Mouse (Mus musculus): ENCODE measurements around the gene Tm4sf19. TPM values are rescaled to one million over a fixed set of nuclear protein-coding genes. Genes with fewer than 3 reads are reported as not detected.

Gene Tm4sf19
- polyA plus RNA-seq (2015; fragmentation: Nextera tagmentation; extraction: Ambion mirVana) = not detected in 2 replicates

- Histone ChIP-seq H3K27me3 (no peaks in the 10 kb centered on the region), H3K4me2 (no peak within 1 kb of the TSS), H3K4me3 (no peak within 1 kb of the TSS), H3K4me1 (replicated peaks) (no peaks in the 10 kb centered on the region), H3K36me3 (no peaks in the 10 kb centered on the region), H3K9ac (no peak within 1 kb of the TSS), H3K9me3 (no peaks in the 10 kb centered on the region), H3K27ac (replicated peaks) (no peak within 1 kb of the TSS)
- no peak for ATAC-seq (ENCODE audit: low FRiP score, low read depth)
- WGBS = 79% methylated on average over 7 of the region's 7 CpGs
These were observed at the start of gene Tm4sf19 for GRCm38 (mm10) chr16:32400267-32400666. TSS of gene Tm4sf19 (plus strand) at chr16:32400506.

- Histone ChIP-seq H3K4me2 (no peak overlapping the region), H3K4me1 (replicated peaks) (no peaks in the 10 kb centered on the region), H3K9me3 (no peaks in the 10 kb centered on the region), H3K27ac (replicated peaks) (no peak overlapping the region), H3K36me3 (peaks cover 26% of the 10 kb centered on the region), H3K9ac (no peak overlapping the region), H3K4me3 (no peak overlapping the region), H3K27me3 (no peaks in the 10 kb centered on the region)
- ATAC-seq (ENCODE audit: low FRiP score, low read depth) = no peak
- 94% methylated on average over 3 of the region's 3 CpGs for WGBS
These were observed 49.5 kb upstream of the Tm4sf19 start for GRCm38 (mm10) chr16:32350776-32351175.

GRCm38 (mm10) chr16:32363530-32363929 is 36.8 kb upstream of the Tm4sf19 start:
- no peak for ATAC-seq (ENCODE audit: low FRiP score, low read depth)
- Histone ChIP-seq H3K4me2 (no peak overlapping the region), H3K27ac (replicated peaks) (no peak overlapping the region), H3K36me3 (peaks cover 26% of the 10 kb centered on the region), H3K27me3 (no peaks in the 10 kb centered on the region), H3K4me1 (replicated peaks) (no peaks in the 10 kb centered on the region), H3K4me3 (no peak overlapping the region), H3K9ac (no peak overlapping the region), H3K9me3 (no peaks in the 10 kb centered on the region)
- 89% methylated on average over 2 of the region's 2 CpGs for WGBS

DNA sequence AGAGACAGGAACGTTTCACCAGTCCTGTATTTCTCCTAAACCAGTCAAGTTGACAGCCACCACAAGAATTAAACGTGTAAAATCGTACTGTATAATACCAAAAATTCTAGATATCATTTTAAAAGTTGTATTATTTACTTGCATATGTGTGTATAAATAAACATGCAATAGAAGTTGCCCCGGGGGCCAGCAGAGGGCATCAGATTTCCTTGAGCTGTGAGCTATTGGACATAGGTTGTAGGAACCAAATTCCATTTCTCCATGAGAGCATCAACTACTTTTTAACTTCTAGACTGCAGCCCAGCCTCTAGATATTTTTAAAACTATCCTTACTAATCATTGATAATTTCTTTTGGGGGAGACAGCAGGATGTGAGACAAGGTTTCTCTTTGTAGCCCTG is 29.0 kb upstream of the Tm4sf19 start:
- 92% methylated on average over 4 of the region's 4 CpGs for WGBS
- H3K27me3 ChIP-seq = no peaks in the 10 kb centered on the region
- H3K4me1 ChIP-seq (replicated peaks) = no peaks in the 10 kb centered on the region
- H3K9me3 ChIP-seq = no peaks in the 10 kb centered on the region
- no peak overlapping the region for H3K4me2 ChIP-seq
- ATAC-seq (ENCODE audit: low FRiP score, low read depth) = no peak
- no peak overlapping the region for H3K4me3 ChIP-seq
- H3K27ac ChIP-seq (replicated peaks) = no peak overlapping the region
- peaks cover 59% of the 10 kb centered on the region for H3K36me3 ChIP-seq
- no peak overlapping the region for H3K9ac ChIP-seq

- Histone ChIP-seq H3K27me3 (no peaks in the 10 kb centered on the region), H3K27ac (replicated peaks) (no peak overlapping the region), H3K4me1 (replicated peaks) (no peaks in the 10 kb centered on the region), H3K4me2 (no peak overlapping the region), H3K9ac (no peak overlapping the region), H3K9me3 (no peaks in the 10 kb centered on the region), H3K36me3 (peaks cover 78% of the 10 kb centered on the region), H3K4me3 (no peak overlapping the region)
- no peak for ATAC-seq (ENCODE audit: low FRiP score, low read depth)
- 99% methylated on average over 2 of the region's 2 CpGs for WGBS
These were observed 20.7 kb upstream of the Tm4sf19 start for GRCm38 (mm10) chr16:32379575-32379974.

DNA sequence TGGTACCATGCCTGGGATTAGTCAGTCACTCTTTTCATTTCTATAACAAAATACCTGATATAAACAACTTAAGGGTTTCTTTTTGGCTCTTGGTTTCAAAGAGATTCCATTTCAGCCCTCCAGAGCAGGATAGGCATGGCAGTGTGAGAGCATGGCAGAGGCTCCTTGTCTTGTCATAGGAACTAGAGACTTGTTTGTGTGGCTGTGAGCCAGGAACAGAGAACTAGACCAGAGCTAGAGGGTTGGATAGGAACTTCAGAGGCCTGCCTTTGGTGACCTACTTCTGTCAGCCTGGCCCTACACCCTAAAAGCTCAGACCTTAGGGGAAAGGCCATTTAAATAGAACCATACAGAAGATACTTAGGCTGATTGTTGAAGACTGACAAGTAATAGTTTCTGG is 17.4 kb upstream of the Tm4sf19 start:
- H3K27me3 ChIP-seq = no peaks in the 10 kb centered on the region
- no peaks in the 10 kb centered on the region for H3K9me3 ChIP-seq
- H3K4me2 ChIP-seq = no peak overlapping the region
- H3K4me1 ChIP-seq (replicated peaks) = no peaks in the 10 kb centered on the region
- no peak overlapping the region for H3K9ac ChIP-seq
- H3K27ac ChIP-seq (replicated peaks) = no peak overlapping the region
- peaks cover 77% of the 10 kb centered on the region for H3K36me3 ChIP-seq
- no peak for ATAC-seq (ENCODE audit: low FRiP score, low read depth)
- H3K4me3 ChIP-seq = no peak overlapping the region

GRCm38 (mm10) chr16:32384885-32385284 is 15.4 kb upstream of the Tm4sf19 start:
- ATAC-seq (ENCODE audit: low FRiP score, low read depth) = no peak
- no peaks in the 10 kb centered on the region for H3K27me3 ChIP-seq
- H3K4me1 ChIP-seq (replicated peaks) = no peaks in the 10 kb centered on the region
- H3K9me3 ChIP-seq = no peaks in the 10 kb centered on the region
- 98% methylated on average over 2 of the region's 2 CpGs for WGBS
- no peak overlapping the region for H3K4me2 ChIP-seq
- no peak overlapping the region for H3K9ac ChIP-seq
- H3K36me3 ChIP-seq = peaks cover 58% of the 10 kb centered on the region
- no peak overlapping the region for H3K4me3 ChIP-seq
- H3K27ac ChIP-seq (replicated peaks) = no peak overlapping the region

DNA sequence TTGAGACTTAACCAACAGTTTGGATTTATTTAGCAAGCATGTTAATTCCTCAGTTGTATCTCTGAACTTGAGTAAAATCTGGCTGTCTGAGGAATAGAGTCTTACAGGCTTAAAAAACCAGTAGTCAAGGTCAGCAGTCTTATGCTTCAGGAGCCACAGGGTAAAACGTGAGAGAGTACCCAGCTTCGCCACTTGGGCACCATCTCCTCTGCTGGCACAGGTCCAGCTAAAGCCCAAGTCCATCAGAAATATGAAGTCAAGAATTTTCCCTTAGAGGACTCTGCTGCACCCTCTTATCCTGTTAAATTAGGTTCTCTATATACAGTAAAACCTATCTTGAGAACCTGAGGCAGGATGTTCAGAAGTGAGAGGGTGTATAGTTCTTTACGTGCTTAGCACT is 13.5 kb upstream of the Tm4sf19 start:
- 80% methylated on average over 3 of the region's 3 CpGs for WGBS
- no peak for ATAC-seq (ENCODE audit: low FRiP score, low read depth)
- no peak overlapping the region for H3K4me3 ChIP-seq
- H3K4me1 ChIP-seq (replicated peaks) = no peaks in the 10 kb centered on the region
- no peaks in the 10 kb centered on the region for H3K27me3 ChIP-seq
- no peak overlapping the region for H3K4me2 ChIP-seq
- H3K36me3 ChIP-seq = peaks cover 58% of the 10 kb centered on the region
- no peak overlapping the region for H3K27ac ChIP-seq (replicated peaks)
- no peak overlapping the region for H3K9ac ChIP-seq
- no peaks in the 10 kb centered on the region for H3K9me3 ChIP-seq

GRCm38 (mm10) chr16:32389049-32389448 is 11.3 kb upstream of the Tm4sf19 start:
- H3K4me3 ChIP-seq = no peak overlapping the region
- ATAC-seq (ENCODE audit: low FRiP score, low read depth) = no peak
- H3K36me3 ChIP-seq = peaks cover 45% of the 10 kb centered on the region

GRCm38 (mm10) chr16:32389841-32390240 is 10.5 kb upstream of the Tm4sf19 start:
- no peaks in the 10 kb centered on the region for H3K4me1 ChIP-seq (replicated peaks)
- 97% methylated on average over 3 of the region's 3 CpGs for WGBS
- no peak for ATAC-seq (ENCODE audit: low FRiP score, low read depth)
- H3K9ac ChIP-seq = no peak overlapping the region
- H3K36me3 ChIP-seq = peaks cover 42% of the 10 kb centered on the region
- H3K4me2 ChIP-seq = no peak overlapping the region
- no peaks in the 10 kb centered on the region for H3K27me3 ChIP-seq
- no peak overlapping the region for H3K27ac ChIP-seq (replicated peaks)
- H3K9me3 ChIP-seq = no peaks in the 10 kb centered on the region
- no peak overlapping the region for H3K4me3 ChIP-seq

More at GRCm38 (mm10) chr16:32389049-32389448, 11.3 kb upstream of the Tm4sf19 start:
- Histone ChIP-seq H3K27me3 (no peaks in the 10 kb centered on the region), H3K9ac (no peak overlapping the region), H3K9me3 (no peaks in the 10 kb centered on the region), H3K27ac (replicated peaks) (no peak overlapping the region), H3K4me1 (replicated peaks) (no peaks in the 10 kb centered on the region), H3K4me2 (no peak overlapping the region)

- peaks cover 33% of the 10 kb centered on the region for H3K36me3 ChIP-seq
- H3K4me1 ChIP-seq (replicated peaks) = no peaks in the 10 kb centered on the region
- H3K9me3 ChIP-seq = no peaks in the 10 kb centered on the region
- no peak for ATAC-seq (ENCODE audit: low FRiP score, low read depth)
- H3K4me2 ChIP-seq = no peak overlapping the region
- 97% methylated on average over 3 of the region's 3 CpGs for WGBS
- no peaks in the 10 kb centered on the region for H3K27me3 ChIP-seq
- no peak overlapping the region for H3K27ac ChIP-seq (replicated peaks)
- H3K4me3 ChIP-seq = no peak overlapping the region
- H3K9ac ChIP-seq = no peak overlapping the region
These were observed 9.4 kb upstream of the Tm4sf19 start for GRCm38 (mm10) chr16:32390882-32391281.

DNA sequence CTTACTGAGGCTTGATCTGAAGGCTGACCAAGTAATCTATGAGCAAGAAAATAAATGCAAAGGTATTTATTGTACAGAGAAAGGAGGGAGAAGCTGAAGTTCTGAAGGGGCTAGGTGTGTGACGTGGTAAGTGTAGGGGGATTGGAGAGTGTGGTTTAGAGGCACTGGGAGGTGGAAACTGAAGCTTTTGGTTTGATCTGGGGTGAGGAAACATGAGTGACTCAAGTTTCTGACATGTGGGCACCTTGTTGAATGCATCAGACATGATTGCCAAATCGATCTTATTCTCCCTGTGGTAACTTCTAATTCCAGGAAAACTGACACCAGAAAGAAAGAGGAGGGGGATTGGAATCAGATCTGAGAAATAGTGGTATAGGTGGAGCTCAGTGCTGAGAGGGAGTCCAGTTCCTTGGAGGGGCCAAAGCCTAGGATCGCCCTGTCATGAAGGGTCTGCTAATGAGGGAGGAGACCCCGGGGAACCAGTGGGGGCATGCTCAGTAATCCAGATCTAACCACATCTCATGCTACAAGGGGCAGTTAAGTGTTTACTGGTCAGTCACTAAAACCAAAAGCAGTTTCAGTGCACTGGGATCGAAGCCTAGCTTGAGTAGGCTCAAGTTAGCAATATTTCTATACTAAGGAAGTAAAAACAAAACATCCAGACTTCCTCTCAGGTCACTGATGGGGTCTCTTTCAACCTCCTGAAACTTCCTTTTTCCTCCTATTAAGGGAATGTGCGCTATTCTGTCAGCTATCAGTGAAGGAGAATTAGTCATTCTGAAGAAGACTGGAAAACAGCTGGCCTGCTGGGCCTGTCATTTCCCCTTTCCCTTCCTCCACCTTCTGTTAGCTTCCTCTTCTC is 4.4 kb upstream of the Tm4sf19 start:
- ATAC-seq (ENCODE audit: low FRiP score, low read depth) = no peak
- Histone ChIP-seq H3K27ac (replicated peaks) (no peak overlapping the region), H3K27me3 (no peaks in the 10 kb centered on the region), H3K9ac (no peak overlapping the region), H3K36me3 (peaks cover 15% of the 10 kb centered on the region), H3K4me1 (replicated peaks) (no peaks in the 10 kb centered on the region), H3K9me3 (no peaks in the 10 kb centered on the region), H3K4me2 (no peak overlapping the region), H3K4me3 (no peak overlapping the region)
- WGBS = 73% methylated on average over 6 of the region's 6 CpGs

DNA sequence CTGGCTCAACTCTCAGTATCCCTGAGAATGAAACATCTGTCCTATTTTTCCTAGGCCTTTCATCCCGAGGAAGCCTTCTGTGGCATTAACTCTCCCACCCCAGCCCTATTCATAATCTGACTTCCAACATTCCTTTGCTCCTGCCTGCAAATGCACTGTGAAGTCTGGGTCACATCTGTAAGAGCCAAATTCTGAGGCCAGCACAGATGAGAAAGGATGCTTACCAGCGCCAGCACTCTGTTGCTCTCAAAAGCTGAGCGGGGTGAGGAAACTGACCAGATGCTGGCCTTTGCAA is 3.8 kb upstream of the Tm4sf19 start:
- no peak overlapping the region for H3K4me2 ChIP-seq
- ATAC-seq (ENCODE audit: low FRiP score, low read depth) = no peak
- no peaks in the 10 kb centered on the region for H3K9me3 ChIP-seq
- peaks cover 9% of the 10 kb centered on the region for H3K36me3 ChIP-seq
- no peak overlapping the region for H3K27ac ChIP-seq (replicated peaks)
- H3K27me3 ChIP-seq = no peaks in the 10 kb centered on the region
- WGBS = 59% methylated on average over 3 of the region's 3 CpGs
- no peak overlapping the region for H3K9ac ChIP-seq
- H3K4me3 ChIP-seq = no peak overlapping the region
- no peaks in the 10 kb centered on the region for H3K4me1 ChIP-seq (replicated peaks)

Data from hindbrain, embryonic 15.5 days (tissue).